Mouse (Mus musculus) hindbrain, embryonic 15.5 days (tissue): ENCODE results near the gene H2al1d. TPM values are rescaled to one million over a fixed set of nuclear protein-coding genes. Genes with fewer than 3 reads are reported as not detected.
"Not testable (repeated sequence)": the region's sequence is repeated elsewhere in the genome, so short reads cannot be mapped to it uniquely, and the experiment has no call there.

Experiments used
- ATAC-seq: fragments of 200-750 bp; cut with Nextera tagmentation; 2 replicates; pipeline ENCODE4 v1.8.0; 2017; ENCODE audit warnings: low read depth, moderate number of reproducible peaks, moderate TSS enrichment; ENCODE audit not compliant: low FRiP score
- H3K27ac ChIP-seq: fragments of 300-500 bp; sonication (generic); replicated peaks from 2 replicates; pipeline ENCODE4 v1.5.1; 2015; ENCODE audit warnings: mild to moderate bottlenecking, inconsistent platforms
- H3K27me3 ChIP-seq: fragments of 300-500 bp; sonication (generic); 2 replicates; pipeline ENCODE4 v1.6.1; 2015; ENCODE audit warnings: control low read depth, inconsistent platforms
- H3K36me3 ChIP-seq: fragments of 300-500 bp; sonication (generic); 2 replicates; pipeline ENCODE4 v1.6.1; 2015; ENCODE audit warnings: control low read depth, inconsistent platforms
- H3K4me1 ChIP-seq: fragments of 300-500 bp; sonication (generic); replicated peaks from 2 replicates; pipeline ENCODE4 v1.6.1; 2015; ENCODE audit warnings: control low read depth, inconsistent platforms
- H3K4me2 ChIP-seq: fragments of 300-500 bp; sonication (generic); 2 replicates; pipeline ENCODE4 v1.6.1; 2015; ENCODE audit warnings: moderate library complexity, mild to moderate bottlenecking, inconsistent platforms
- H3K4me3 ChIP-seq: fragments of 300-500 bp; sonication (generic); 2 replicates; pipeline ENCODE4 v1.5.1; 2015; ENCODE audit warnings: mild to moderate bottlenecking, inconsistent platforms
- H3K9ac ChIP-seq: fragments of 300-500 bp; sonication (generic); 2 replicates; pipeline ENCODE4 v1.6.1; 2015; ENCODE audit warnings: inconsistent platforms
- H3K9me3 ChIP-seq: fragments of 300-500 bp; sonication (generic); 2 replicates; pipeline ENCODE4 v1.6.1; 2016; ENCODE audit warnings: control low read depth, inconsistent platforms
- WGBS: fragments of 180-500 bp; shearing (Covaris S2); methylation state at CpG from one replicate; pipeline ENCODE4 v1.1.7; 2015; 5-methylcytosine and 5-hydroxymethylcytosine counted together
- polyA plus RNA-seq: library from polyadenylated mRNA; unstranded; fragments of >200 nt; fragmentation: Nextera tagmentation; extraction: Ambion mirVana; gene quantifications from 2 replicates; pipeline ENCODE4 v1.2.1, GENCODE M21; 2015

H2al1d gene
- polyA plus RNA-seq, 1 experiment from 2014 or later: not detected

DNA sequence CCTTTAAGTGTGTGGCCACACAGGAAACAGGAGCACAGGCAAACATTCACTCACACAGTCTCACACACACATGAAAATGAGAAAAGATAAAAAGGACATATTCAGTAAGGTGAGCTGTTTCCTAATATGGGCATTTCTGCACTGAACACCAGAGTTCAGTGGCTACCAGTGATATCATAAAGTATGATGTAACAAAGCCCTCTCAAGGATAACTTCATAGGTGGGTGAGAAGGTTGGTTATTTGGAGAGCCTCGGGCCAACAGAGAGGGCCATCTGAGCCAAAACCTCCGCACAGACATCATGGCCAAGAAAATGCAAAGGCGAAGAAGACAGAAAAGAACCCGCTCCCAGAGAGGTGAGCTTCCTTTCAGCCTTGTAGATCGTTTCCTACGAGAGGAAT lies 6.2 kb downstream of the H2al1d start, which contains the start of gene H2al1f:
Gene H2al1f, plus strand, starts transcription at position 301 of the 400 bp plus-strand sequence.
- H3K4me1 ChIP-seq, H3K4me3 ChIP-seq, H3K4me2 ChIP-seq, H3K9ac ChIP-seq, H3K9me3 ChIP-seq, H3K27ac ChIP-seq, H3K36me3 ChIP-seq, ATAC-seq, H3K27me3 ChIP-seq: not testable (repeated sequence)
- no CpG with 5 or more reads among the region's 6 CpGs for WGBS

DNA sequence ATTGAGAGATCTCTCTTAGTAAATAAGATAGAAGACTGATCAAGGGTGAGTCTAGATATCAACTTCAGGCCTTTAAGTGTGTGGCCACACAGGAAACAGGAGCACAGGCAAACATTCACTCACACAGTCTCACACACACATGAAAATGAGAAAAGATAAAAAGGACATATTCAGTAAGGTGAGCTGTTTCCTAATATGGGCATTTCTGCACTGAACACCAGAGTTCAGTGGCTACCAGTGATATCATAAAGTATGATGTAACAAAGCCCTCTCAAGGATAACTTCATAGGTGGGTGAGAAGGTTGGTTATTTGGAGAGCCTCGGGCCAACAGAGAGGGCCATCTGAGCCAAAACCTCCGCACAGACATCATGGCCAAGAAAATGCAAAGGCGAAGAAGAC lies 9.3 kb downstream of the H2al1d start, which contains the start of gene H2al1g:
Gene H2al1g, plus strand, starts transcription at position 301 of the 400 bp plus-strand sequence.
- not testable (repeated sequence) for H3K4me2 ChIP-seq, H3K36me3 ChIP-seq, H3K9ac ChIP-seq, H3K4me3 ChIP-seq, H3K27ac ChIP-seq, H3K27me3 ChIP-seq, H3K4me1 ChIP-seq, ATAC-seq, H3K9me3 ChIP-seq
- WGBS: no CpG with 5 or more reads among the region's 3 CpGs

DNA sequence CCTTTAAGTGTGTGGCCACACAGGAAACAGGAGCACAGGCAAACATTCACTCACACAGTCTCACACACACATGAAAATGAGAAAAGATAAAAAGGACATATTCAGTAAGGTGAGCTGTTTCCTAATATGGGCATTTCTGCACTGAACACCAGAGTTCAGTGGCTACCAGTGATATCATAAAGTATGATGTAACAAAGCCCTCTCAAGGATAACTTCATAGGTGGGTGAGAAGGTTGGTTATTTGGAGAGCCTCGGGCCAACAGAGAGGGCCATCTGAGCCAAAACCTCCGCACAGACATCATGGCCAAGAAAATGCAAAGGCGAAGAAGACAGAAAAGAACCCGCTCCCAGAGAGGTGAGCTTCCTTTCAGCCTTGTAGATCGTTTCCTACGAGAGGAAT lies 12.6 kb downstream of the H2al1d start, which contains the start of gene H2al1h:
Gene H2al1h, plus strand, starts transcription at position 301 of the 400 bp plus-strand sequence.
- H3K27ac ChIP-seq, H3K4me2 ChIP-seq, H3K4me1 ChIP-seq, ATAC-seq, H3K36me3 ChIP-seq, H3K27me3 ChIP-seq, H3K9ac ChIP-seq, H3K9me3 ChIP-seq, H3K4me3 ChIP-seq: not testable (repeated sequence)
- no CpG with 5 or more reads among the region's 6 CpGs for WGBS

DNA sequence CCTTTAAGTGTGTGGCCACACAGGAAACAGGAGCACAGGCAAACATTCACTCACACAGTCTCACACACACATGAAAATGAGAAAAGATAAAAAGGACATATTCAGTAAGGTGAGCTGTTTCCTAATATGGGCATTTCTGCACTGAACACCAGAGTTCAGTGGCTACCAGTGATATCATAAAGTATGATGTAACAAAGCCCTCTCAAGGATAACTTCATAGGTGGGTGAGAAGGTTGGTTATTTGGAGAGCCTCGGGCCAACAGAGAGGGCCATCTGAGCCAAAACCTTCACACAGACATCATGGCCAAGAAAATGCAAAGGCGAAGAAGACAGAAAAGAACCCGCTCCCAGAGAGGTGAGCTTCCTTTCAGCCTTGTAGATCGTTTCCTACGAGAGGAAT lies 15.7 kb downstream of the H2al1d start, which contains the start of gene H2al1i:
Gene H2al1i, plus strand, starts transcription at position 301 of the 400 bp plus-strand sequence.
- H3K27ac ChIP-seq, H3K9ac ChIP-seq, H3K4me1 ChIP-seq, H3K36me3 ChIP-seq, ATAC-seq, H3K27me3 ChIP-seq, H3K9me3 ChIP-seq, H3K4me3 ChIP-seq, H3K4me2 ChIP-seq: not testable (repeated sequence)
- 100% methylated on average over 1 of the region's 5 CpGs for WGBS

DNA sequence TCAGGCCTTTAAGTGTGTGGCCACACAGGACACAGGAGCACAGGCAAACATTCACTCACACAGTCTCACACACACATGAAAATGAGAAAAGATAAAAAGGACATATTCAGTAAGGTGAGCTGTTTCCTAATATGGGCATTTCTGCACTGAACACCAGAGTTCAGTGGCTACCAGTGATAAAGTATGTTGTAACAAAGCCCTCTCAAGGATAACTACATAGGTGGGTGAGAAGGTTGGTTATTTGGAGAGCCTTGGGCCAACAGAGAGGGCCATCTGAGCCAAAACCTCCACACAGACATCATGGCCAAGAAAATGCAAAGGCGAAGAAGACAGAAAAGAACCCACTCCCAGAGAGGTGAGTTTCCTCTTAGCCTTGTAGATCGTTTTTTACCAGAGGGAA lies 18.9 kb downstream of the H2al1d start, which contains the start of gene H2al1j:
Gene H2al1j, plus strand, starts transcription at position 301 of the 400 bp plus-strand sequence.
- WGBS: 95% methylated on average over 2 of the region's 2 CpGs

DNA sequence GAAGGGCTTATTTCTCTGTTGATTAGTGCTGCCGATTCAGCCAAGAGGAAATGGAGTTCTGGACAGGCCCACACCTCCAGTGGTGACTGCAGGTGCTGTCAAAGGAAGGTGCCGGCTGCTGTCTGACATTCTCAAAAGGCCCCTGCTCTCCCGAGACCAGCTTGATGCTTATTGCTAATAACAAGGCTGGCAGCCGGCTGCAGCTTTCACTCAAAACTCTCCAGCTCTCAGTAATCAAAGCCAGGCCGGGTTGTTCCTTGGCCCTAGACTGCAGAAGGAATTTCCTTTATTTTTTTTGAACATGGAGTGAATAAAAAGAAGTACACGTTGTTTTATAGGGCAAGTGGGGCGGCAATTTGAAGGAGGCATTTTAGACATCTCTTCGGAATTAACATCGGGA lies 37.1 kb downstream of the H2al1d start:
- Histone ChIP-seq H3K27ac (no peak overlapping the region), H3K4me3 (no peak overlapping the region), H3K9ac (no peak overlapping the region), H3K36me3 (no peaks in the 10 kb centered on the region), H3K9me3 (no peaks in the 10 kb centered on the region), H3K27me3 (no peaks in the 10 kb centered on the region), H3K4me1 (no peaks in the 10 kb centered on the region), H3K4me2 (no peak overlapping the region)
- WGBS: 64% methylated on average over 9 of the region's 9 CpGs
- ATAC-seq: no peak

More for the DNA sequence above, 18.9 kb downstream of the H2al1d start, which contains the start of gene H2al1j:
- not testable (repeated sequence) for H3K4me1 ChIP-seq, H3K9me3 ChIP-seq, H3K9ac ChIP-seq, H3K36me3 ChIP-seq, H3K27ac ChIP-seq, H3K27me3 ChIP-seq, H3K4me2 ChIP-seq, H3K4me3 ChIP-seq, ATAC-seq

DNA sequence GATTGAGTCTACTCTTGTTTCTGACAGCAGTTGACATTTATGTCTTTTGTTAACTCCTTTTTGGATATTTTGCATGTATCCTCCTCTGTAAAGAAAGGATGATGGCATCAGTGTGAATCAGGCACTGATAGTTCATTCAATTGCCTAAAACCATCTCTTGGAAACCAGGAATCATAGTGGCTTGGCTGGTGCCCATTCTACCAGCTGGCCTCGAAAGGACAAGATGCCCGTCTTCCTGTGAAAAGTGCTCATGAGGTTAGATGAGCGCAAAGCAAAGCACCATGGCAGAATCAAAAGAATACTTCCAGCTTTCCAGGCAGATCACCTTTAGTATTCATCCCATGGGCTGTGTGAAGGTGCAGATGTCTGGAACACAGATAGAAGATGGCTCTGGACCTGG lies 38.1 kb downstream of the H2al1d start:
- Histone ChIP-seq H3K9me3 (no peaks in the 10 kb centered on the region), H3K36me3 (no peaks in the 10 kb centered on the region), H3K4me1 (no peaks in the 10 kb centered on the region), H3K9ac (no peak overlapping the region), H3K4me2 (no peak overlapping the region), H3K27ac (no peak overlapping the region), H3K27me3 (no peaks in the 10 kb centered on the region), H3K4me3 (no peak overlapping the region)
- ATAC-seq: no peak
- 80% methylated on average over 3 of the region's 3 CpGs for WGBS

Other genes starting within 250 kb of the H2al1d start
- gene H2al1a, start 9.6 kb upstream of the H2al1d start, polyA plus RNA-seq: not detected in 2 replicates
- not detected in 2 replicates for gene H2al1b, start 6.4 kb upstream of the H2al1d start, polyA plus RNA-seq
- gene H2al1c, start 3.2 kb upstream of the H2al1d start, polyA plus RNA-seq: not detected in 2 replicates
- not detected in 2 replicates for gene H2al1e, start 3.1 kb downstream of the H2al1d start, polyA plus RNA-seq
- not detected in 2 replicates for gene H2al1f, start 6.3 kb downstream of the H2al1d start, polyA plus RNA-seq
- gene H2al1g, start 9.4 kb downstream of the H2al1d start, polyA plus RNA-seq: not detected in 2 replicates
- not detected in 2 replicates for gene H2al1h, start 12.7 kb downstream of the H2al1d start, polyA plus RNA-seq
- gene H2al1i, start 15.8 kb downstream of the H2al1d start, polyA plus RNA-seq: not detected in 2 replicates
- gene H2al1j, start 19.0 kb downstream of the H2al1d start, polyA plus RNA-seq: not detected in 2 replicates